22 mouse cellular contexts compared by ENCODE assay signal in genomic region chr5:51156901-51157300, GRCm38 (mm10).
DNase-seq lines count a peak whose midpoint lies in the region; ATAC-seq and TF ChIP-seq lines count a peak whose summit lies in the region.
"Had no signal": no experiment of that assay in that cellular context is flagged by ENCODE, and none has a peak within 500 bp of the region (broad histone marks: within the 10 kb centered on the region; RNA-seq: fewer than 3 reads in every experiment).

No protein-coding gene starts in this region.

- DNase-seq in lung, embryonic 14.5 days: peak; percentile 4
- no peak for DNase-seq in lung, adult 18-20 months
- DNase-seq in Muller cell, postnatal 12 days (ENCODE audit: inconsistent ontology term): peak; percentile 74
- DNase-seq in Patski (ENCODE audit: low read depth, low spot score): peak; percentile 58
- no peak for DNase-seq in left cerebral cortex, adult 11 months (ENCODE audit: low spot score)
- DNase-seq in midbrain, embryonic 14.5 days: no peak
- DNase-seq: adrenal gland, adult 2 months; adrenal gland, adult 8-10 months; adrenal gland, postnatal 10 days; adrenal gland, postnatal 14 days; adrenal gland, postnatal 25 days; adrenal gland, postnatal 36 days; B cell, adult 2 months; cerebellum, adult 11 months; cerebellum, adult 11-12 months; cerebellum, adult 18-20 months; cerebellum, adult 2 months; cerebellum, adult 8-10 months had no signal

- H3K9ac ChIP-seq in lung, embryonic 14.5 days: no peak overlapping the region
- no peak overlapping the region for H3K9ac ChIP-seq in midbrain, embryonic 14.5 days (replicated peaks; ENCODE audit: low read length)

- H3K27me3 ChIP-seq in lung, embryonic 14.5 days (ENCODE audit: insufficient read depth, low read length): no peaks in the 10 kb centered on the region
- H3K27me3 ChIP-seq in Patski: no peaks in the 10 kb centered on the region
- no peaks in the 10 kb centered on the region for H3K27me3 ChIP-seq in midbrain, embryonic 14.5 days (ENCODE audit: control insufficient read depth, insufficient read depth, low read length)
- H3K27me3 ChIP-seq: CH12.LX had no signal

- no peak for TF ChIP-seq CTCF in lung, embryonic 14.5 days (IDR thresholded peaks at IDR 0.05; ENCODE audit: low read depth)
- TF ChIP-seq CTCF in Patski (IDR thresholded peaks at IDR 0.05): no peak

- H3K27ac ChIP-seq in lung, embryonic 14.5 days (ENCODE audit: low read depth): no peak overlapping the region
- no peak overlapping the region for H3K27ac ChIP-seq in midbrain, embryonic 14.5 days (replicated peaks; ENCODE audit: low read depth, low read length)

- no peaks in the 10 kb centered on the region for H3K9me3 ChIP-seq in lung, embryonic 14.5 days (ENCODE audit: low read depth, low read length)
- no peaks in the 10 kb centered on the region for H3K9me3 ChIP-seq in midbrain, embryonic 14.5 days (ENCODE audit: control insufficient read depth, low read length)
- H3K9me3 ChIP-seq: G1E had no signal

- H3K36me3 ChIP-seq in lung, embryonic 14.5 days (ENCODE audit: insufficient read depth): no peaks in the 10 kb centered on the region
- H3K36me3 ChIP-seq in midbrain, embryonic 14.5 days (ENCODE audit: control insufficient read depth, insufficient read depth, low read length): no peaks in the 10 kb centered on the region
- H3K36me3 ChIP-seq: G1E had no signal

- WGBS in lung, embryonic 14.5 days: 38% methylated on average over 3 of the region's 3 CpGs
- 67% methylated on average over 3 of the region's 3 CpGs for WGBS in midbrain, embryonic 14.5 days

- CTCF ChIA-PET in Patski (lab: Charles Lee): no interaction called here

- in situ Hi-C loops in Patski (cut with MboI; ENCODE audit: low pct_unique_long_range_greater_than_20kb): no loop called here

- H3K4me2 ChIP-seq in lung, embryonic 14.5 days: no peak overlapping the region
- H3K4me2 ChIP-seq in midbrain, embryonic 14.5 days (ENCODE audit: low read length): no peak overlapping the region

- H3K4me1 ChIP-seq in lung, embryonic 14.5 days (ENCODE audit: insufficient read depth): no peaks in the 10 kb centered on the region
- H3K4me1 ChIP-seq in midbrain, embryonic 14.5 days (ENCODE audit: control insufficient read depth, insufficient read depth, low read length): no peaks in the 10 kb centered on the region

- POLR2A ChIA-PET in Patski (lab: Charles Lee): interaction anchor here (0.6 to 1.2 kb wide), 3 partner anchors 289 to 396 kb away, joined by 3 read pairs; no protein-coding TSS in a partner anchor

- no peak overlapping the region for H3K4me3 ChIP-seq in lung, embryonic 14.5 days (ENCODE audit: low read depth, low read length)
- H3K4me3 ChIP-seq in midbrain, embryonic 14.5 days (replicated peaks; ENCODE audit: low read depth, low read length): no peak overlapping the region

- no peak for ATAC-seq in lung, embryonic 14.5 days (ENCODE audit: insufficient read depth)
- ATAC-seq in Patski: peak; percentile 74
- ATAC-seq in midbrain, embryonic 14.5 days (ENCODE audit: low FRiP score, low TSS enrichment): no peak
- ATAC-seq: activated CD4-positive, CD25-positive, alpha-beta regulatory T cell, adult 4 months; CD4-positive, CD25-positive, alpha-beta regulatory T cell, adult 4 months had no signal

Comparison
In these comparisons a context has a peak if more than half of its experiments do, and no peak if none do; other contexts are left out.
1. DNase-seq: peak in lung, embryonic 14.5 days (single experiment), Muller cell, postnatal 12 days (single experiment) and Patski (single experiment); none in lung, adult 18-20 months (0 of 2), left cerebral cortex, adult 11 months (single experiment) and midbrain, embryonic 14.5 days (single experiment).